Mouse (Mus musculus): ENCODE measurements around the gene Adam33. TPM values are rescaled to one million over a fixed set of nuclear protein-coding genes. Genes with fewer than 3 reads are reported as not detected.
"Not testable (repeated sequence)": the region's sequence is repeated elsewhere in the genome, so short reads cannot be mapped to it uniquely, and the experiment has no call there.

Adam33 gene
- polyA plus RNA-seq (2017; shearing (Covaris generic)), result under 1 TPM in 2 of 3 experiments, not detected in 1; 0.15 to 0.42 TPM

DNA sequence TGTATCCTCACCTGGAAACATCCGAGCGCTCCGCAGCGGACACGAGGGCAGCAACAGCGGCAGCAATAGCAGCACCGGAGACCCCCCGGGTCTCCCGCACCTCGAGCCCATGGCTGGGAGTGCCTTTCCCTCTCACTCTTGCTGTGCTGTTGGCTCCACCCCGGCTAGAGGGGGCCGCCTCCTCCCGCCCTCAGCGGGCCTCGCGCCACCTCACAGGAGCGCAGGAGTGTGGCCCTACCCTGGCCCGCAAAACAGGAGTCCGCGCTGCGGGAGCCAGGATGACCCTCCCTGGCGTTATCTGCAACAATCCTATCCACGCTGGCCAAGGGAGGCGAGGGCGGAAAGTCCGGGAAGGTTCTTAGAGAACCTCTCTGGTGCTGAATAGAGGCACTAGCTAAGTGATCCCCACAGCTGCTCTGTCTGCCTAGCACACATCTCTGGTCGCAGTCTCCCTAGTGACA is at the start of gene Adam33:
Adam33 (minus strand) TSS at position 411 of the 461 bp plus-strand sequence.
- no peak for ATAC-seq

GRCm38 (mm10) chr2:131105989-131106388 is 42.4 kb upstream of the Adam33 start:
- ATAC-seq, result no peak

DNA sequence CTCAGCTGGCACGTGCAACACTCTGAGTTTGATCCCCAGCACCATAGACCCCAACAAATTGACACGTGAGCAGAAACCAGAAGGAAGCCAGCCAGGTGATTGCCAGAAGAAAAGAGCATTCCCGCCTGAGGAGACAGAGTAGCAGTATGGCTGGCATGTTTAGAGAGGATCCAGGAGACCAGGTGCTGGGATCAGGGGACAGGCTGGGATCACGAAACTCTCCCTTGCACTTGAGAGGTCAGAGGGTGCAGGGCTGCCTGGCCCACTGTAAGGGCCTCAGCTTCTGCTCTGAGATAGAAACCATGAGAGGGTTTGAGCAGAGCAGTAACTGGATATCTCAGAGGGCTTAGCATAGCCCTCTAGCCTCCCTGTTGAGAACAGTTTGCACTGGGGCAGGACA is 41.4 kb upstream of the Adam33 start:
- ATAC-seq, result not testable (repeated sequence)

DNA sequence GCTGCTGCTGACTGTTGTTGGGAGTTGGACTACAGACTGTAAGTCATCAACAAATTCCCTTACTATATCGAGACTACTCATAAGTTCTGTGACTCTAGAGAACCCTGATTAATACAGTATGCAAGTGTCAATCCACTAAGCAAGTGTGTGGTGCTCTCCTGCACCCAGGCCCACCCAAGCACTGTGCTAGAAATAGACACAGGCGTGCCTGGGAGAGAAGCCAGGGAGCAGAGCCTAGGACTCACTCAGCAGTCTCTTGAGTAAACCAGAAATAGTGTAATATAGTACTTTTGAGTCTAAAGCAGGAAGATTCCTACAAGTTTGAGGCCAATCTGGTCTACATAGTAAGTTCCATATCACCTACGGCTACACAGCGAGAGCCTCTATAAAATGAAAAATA is 40.4 kb upstream of the Adam33 start:
- no peak for ATAC-seq

- no peak for ATAC-seq
Measured at GRCm38 (mm10) chr2:131101530-131101929, 37.9 kb upstream of the Adam33 start.

DNA sequence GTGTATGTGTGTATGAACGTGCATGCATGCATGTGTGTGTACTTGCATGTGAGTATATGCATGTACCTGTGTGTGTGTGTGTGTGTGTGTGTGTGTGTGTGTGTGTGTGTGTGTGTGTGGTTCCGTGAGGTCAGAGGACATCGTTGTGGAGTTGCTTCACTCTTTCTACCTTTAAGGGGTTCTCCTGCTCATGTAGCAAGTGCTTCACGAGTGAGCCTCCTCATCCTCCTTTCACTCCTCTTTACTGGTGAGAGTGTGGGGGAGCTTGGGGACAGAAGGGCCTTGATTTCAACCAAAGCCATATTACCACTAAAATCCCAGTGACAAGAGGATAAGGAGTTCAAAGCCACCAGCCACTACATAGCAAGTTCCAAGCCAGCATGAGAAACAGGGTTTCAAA is 33.5 kb upstream of the Adam33 start:
- no peak for ATAC-seq

GRCm38 (mm10) chr2:131096101-131096795 is 32.6 kb upstream of the Adam33 start:
- ATAC-seq, result no peak

DNA sequence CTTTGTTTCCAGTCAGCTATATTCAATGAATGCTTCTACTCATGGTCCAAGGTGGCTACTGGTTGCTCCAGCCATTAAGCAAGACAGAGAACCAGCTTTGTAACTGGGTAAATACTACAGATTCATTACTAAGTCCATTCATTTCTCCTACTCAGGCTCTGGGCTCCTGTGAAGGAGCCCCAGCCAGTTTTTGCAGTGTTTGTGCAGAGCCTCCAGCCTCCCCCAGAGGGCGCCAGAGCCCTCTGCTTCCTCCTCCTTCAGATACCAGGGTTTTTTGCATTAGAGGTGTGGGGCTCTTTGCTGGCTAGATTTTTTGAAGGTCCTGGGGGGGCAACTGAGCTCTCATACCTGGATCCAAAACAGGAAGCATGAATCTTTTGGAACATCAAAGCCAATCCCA is 31.2 kb upstream of the Adam33 start:
- peak; percentile 82 for ATAC-seq

- no peak for ATAC-seq
Measured at GRCm38 (mm10) chr2:131093577-131093976, 30.0 kb upstream of the Adam33 start.

GRCm38 (mm10) chr2:131090852-131091251 is 27.2 kb upstream of the Adam33 start:
- no peak for ATAC-seq

DNA sequence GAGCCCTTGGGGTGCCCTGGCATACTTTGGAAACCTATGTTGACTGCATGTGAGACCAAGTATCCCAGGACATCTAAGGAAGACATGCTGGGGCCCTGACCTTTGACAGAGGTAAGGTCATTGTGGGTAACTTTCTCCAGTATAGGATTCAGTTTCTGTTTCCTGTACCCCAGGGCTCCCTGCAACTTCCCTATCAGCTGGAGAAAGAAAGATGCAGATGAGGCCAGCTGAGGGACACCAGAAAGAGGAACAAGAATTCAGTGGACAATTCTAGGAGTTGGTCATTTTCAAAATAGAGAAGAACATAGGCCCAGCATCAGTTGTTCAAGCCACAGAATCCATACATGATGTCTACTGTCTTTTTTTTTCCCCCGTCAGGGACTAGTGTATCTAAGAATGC is 26.0 kb upstream of the Adam33 start:
- no peak for ATAC-seq

DNA sequence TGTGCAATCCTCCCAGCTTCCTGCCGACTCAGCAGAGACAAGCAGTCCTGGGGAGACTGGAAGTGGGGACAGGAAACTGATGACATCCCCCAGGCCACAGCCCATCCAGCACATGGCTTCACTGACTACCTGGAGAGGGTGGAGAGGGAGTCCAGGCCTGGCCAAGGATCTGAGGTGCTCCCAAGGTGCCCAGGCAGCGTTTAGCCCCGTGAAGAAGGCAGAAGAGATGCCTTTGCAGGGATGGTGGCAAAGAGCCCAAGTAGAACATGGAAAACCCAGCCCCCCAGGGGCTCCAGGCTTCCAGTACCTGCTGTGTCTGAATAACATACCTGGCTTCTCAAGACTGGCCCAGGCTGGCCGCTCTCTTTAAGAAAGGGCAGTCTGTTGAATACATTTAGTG is 25.0 kb upstream of the Adam33 start:
- no peak for ATAC-seq

DNA sequence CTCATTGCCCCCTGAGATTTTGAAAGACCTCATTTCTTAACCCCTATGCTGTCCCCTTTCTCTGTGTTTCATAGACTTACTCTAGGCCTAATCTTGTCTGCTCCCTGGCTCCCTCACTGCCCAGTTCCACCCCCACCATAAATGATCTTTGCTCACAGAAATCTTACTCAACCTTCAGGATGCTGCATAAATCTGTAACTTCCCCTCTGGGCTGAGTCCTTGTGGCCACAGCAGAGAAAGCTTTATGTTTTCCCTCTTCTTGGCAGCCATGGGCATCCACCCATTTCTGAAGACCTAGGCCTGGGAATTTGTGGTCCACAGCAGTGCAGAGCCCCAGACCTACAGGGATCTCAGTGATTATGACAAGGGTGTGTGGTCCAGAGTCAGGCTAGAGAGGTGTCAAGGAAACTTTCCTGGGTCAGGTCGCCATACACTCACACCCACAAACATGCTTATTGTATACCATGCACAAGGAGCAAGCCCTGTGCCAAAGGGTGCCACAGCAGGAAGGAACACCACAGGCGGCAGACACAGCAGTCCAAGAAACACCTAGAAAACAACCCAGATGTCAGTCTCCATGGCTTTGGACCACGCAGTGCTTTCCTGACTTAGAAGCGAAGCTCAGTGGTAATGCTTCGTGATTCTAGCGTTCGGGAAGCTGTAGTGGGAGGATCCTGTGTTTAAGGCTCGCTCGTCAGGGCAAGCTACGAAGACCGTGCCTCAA is 23.2 kb upstream of the Adam33 start, which contains the start of gene Siglec1:
Siglec1 (minus strand) TSS at position 99 of the 724 bp plus-strand sequence.
- no peak for ATAC-seq

GRCm38 (mm10) chr2:131084206-131084605 is 20.6 kb upstream of the Adam33 start:
- ATAC-seq, result no peak

- ATAC-seq, result no peak
Measured at GRCm38 (mm10) chr2:131080507-131080906, 16.9 kb upstream of the Adam33 start.

- no peak for ATAC-seq
Measured at GRCm38 (mm10) chr2:131072536-131072935, 8.9 kb upstream of the Adam33 start.

DNA sequence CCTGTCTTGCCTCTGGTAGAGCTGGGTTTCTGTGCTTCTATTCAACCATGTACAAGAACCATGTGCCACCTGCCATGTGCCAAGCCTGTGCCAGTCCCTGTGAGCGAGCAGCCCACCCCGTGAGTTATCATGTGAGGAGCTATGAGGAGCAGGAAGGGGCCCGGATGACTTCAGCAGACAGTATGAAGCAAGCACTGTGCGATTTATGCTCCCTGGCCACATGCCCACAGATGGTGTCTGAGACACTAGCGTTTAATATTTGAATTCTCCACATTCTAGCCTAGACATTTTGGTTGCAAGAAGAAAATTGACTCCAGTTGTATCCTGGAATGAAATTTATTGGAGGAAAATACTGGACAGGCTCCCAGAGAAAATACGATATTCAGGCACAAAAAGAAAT is 3.9 kb upstream of the Adam33 start:
- no peak for ATAC-seq

DNA sequence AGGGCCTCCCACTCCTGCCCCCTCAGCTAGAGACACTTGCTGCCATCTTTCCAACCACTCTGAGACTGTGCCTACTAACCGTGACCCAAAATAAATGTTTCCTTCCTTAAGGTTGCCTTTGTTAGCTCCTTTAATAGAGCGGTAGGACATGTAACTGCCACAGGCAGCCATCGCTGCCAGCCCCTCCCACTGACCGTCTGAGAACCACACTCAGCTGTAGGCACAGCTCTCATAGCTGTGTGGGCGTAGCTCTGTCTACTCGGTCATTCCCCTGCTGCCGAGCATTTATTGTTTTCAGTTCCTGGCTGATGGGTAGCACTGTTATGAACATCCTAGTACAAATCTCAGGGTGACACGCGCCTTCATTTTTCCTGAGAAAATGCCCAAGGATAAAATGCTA is 2.7 kb upstream of the Adam33 start:
- no peak for ATAC-seq

- no peak for ATAC-seq
Measured at GRCm38 (mm10) chr2:131061607-131062006, 2.0 kb downstream of the Adam33 start.

DNA sequence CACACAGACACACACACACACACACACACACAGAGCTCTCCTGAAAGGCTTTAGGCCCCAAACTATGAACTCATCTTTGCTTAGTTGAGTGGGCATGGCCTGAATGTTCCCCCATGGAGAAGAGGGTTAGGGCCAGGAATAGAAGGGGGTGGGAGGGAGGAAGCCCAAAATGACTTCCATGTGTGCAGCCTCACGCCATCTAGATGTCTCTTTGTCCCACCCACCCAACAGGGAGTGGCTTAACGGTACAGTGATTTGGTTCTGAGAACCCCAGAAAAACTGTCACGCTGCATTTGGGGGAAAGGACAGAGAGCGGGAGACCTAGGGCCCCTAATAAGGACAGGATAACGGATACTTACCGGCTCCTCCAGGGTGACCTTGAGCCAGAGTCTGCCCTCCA is 2.8 kb downstream of the Adam33 start:
- no peak for ATAC-seq

DNA sequence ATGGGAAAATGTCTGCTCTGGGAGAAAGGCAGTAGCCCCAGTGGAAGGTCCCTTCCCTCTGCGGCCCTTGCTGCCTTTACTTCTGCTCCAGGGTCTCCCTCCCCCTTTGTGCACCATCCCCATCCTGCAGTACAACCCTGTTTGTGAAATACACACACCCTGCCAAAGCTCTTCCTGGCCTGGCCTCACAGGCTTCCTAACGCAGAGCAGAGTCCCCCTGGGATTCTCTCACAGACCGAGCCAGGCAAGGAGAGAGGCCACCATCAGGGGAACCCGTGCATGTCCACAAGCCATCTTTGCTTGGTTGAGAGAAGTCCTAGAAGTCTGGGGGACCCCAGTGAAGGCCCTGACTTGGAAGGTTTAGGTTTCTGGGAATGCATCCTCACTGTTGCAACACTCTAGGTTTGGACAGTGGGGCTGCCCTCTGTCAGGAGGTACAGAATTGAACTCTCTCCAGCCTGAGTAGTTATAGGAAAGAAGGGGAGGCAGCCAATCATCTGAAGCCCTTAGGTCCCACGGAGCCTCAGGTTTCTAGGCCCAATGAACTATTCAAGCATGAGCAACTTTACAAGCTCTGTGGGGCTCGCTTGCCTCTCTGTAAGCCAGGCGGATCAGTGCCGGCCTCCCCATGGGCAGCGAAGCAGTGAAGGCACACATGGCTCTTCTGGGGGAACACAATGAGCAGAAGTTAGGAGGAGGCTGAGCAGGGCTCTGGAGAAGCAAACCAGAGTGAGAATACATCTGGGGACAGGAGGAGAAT is 3.7 kb downstream of the Adam33 start:
- ATAC-seq, result no peak

DNA sequence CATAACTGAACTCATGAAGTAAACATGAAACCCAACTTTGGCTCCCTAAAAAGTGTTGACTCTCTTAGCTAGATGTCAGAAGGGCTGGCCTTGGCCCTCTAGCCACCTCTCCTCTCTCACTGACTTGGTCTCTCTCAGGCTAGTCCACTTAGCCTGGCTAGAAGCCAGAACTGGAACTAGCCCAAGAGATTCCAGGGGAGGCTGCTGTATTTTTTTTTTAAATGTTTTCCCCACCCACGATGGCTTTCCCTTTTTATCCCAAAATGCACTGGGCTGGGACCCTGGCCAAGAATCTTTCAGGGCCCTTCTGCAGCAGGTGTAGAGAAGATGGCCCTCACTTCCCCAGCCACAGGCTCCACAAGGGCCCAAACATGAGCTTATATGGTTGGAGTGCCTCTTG is 4.2 kb downstream of the Adam33 start:
- ATAC-seq, result no peak

GRCm38 (mm10) chr2:131058672-131059071 is 4.9 kb downstream of the Adam33 start:
- no peak for ATAC-seq

Measured in inflammation-experienced regulatory T-cells, adult 6 months (primary cell).